Mouse (Mus musculus): ENCODE measurements around the gene Axin2. TPM values are rescaled to one million over a fixed set of nuclear protein-coding genes. Genes with fewer than 3 reads are reported as not detected.

Gene Axin2
- polyA plus RNA-seq, 1 experiment from 2014 or later: 2.6 TPM

DNA sequence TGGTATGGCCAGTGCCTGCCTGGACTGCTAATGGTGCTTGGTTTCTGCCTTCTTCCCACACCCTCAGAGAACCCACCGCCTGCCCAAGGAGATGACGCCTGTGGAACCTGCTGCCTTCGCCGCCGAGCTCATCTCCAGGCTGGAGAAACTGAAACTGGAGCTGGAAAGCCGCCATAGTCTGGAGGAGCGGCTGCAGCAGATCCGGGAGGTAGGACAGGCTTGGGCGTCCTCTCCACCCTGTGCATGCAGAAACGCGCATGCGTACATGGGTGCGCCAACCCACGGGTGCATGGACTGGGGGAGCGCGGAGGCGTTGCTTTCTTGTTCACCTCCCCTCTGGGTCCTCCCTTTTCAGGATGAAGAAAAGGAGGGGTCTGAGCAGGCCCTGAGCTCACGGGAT is 21.7 kb downstream of the Axin2 start:
- no peak overlapping the region for H3K27ac ChIP-seq (replicated peaks in 1 of 2; ENCODE audit: control insufficient read depth in 1 of 2, insufficient read depth in 1 of 2, low read depth in 2 of 2, low read length in 2 of 2)
- no peaks in the 10 kb centered on the region for H3K9me3 ChIP-seq (ENCODE audit: control insufficient read depth, low read length)
- no peaks in the 10 kb centered on the region; a peak in 1 of 4 replicates for H3K4me1 ChIP-seq (ENCODE audit: control insufficient read depth in 2 of 2, insufficient read depth in 2 of 2, low read length in 2 of 2)
- H3K9ac ChIP-seq (ENCODE audit: low read length): no peak overlapping the region
- ATAC-seq (ENCODE audit: insufficient number of reproducible peaks, insufficient read depth, low FRiP score, low read depth): no peak
- H3K4me3 ChIP-seq (ENCODE audit: control insufficient read depth in 1 of 2, insufficient read depth in 1 of 2, low read depth in 1 of 2, low read length in 2 of 2): no peak overlapping the region
- 88% methylated on average over 18 of the region's 18 CpGs for WGBS
- no peak overlapping the region for H3K4me2 ChIP-seq (ENCODE audit: low read length)
- no peaks in the 10 kb centered on the region for H3K27me3 ChIP-seq (ENCODE audit: control insufficient read depth, insufficient read depth, low read length)
- peaks cover 36% of the 10 kb centered on the region for H3K36me3 ChIP-seq (ENCODE audit: control insufficient read depth, insufficient read depth, low read length)

DNA sequence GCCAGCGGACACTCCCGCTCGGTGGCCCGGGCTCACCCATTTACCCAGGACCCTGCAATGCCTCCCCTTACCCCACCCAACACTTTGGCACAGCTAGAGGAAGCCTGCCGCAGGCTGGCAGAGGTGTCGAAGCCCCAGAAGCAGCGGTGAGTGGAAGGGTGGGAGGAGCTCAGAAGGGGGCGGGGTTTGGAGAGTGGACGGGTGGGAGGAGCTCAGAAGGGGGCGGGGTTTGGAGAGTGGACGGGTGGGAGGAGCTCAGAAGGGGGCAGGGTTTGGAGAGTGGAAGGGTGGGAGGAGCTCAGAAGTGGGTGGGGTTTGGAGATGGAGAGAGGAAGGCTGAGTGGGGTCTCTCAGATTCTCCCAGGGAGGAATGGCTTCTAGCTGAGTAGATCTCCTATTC is 23.6 kb downstream of the Axin2 start:
- H3K9ac ChIP-seq (ENCODE audit: low read length): no peak overlapping the region
- H3K4me1 ChIP-seq (ENCODE audit: control insufficient read depth in 2 of 2, insufficient read depth in 2 of 2, low read length in 2 of 2): no peaks in the 10 kb centered on the region
- H3K9me3 ChIP-seq (ENCODE audit: control insufficient read depth, low read length): no peaks in the 10 kb centered on the region
- peaks cover 38% of the 10 kb centered on the region for H3K36me3 ChIP-seq (ENCODE audit: control insufficient read depth, insufficient read depth, low read length)
- no peak overlapping the region for H3K4me3 ChIP-seq (ENCODE audit: control insufficient read depth in 1 of 2, insufficient read depth in 1 of 2, low read depth in 1 of 2, low read length in 2 of 2)
- WGBS: 82% methylated on average over 11 of the region's 11 CpGs
- no peak for ATAC-seq (ENCODE audit: insufficient number of reproducible peaks, insufficient read depth, low FRiP score, low read depth)
- no peak overlapping the region for H3K4me2 ChIP-seq (ENCODE audit: low read length)
- no peaks in the 10 kb centered on the region for H3K27me3 ChIP-seq (ENCODE audit: control insufficient read depth, insufficient read depth, low read length)
- no peak overlapping the region for H3K27ac ChIP-seq (replicated peaks in 1 of 2; ENCODE audit: control insufficient read depth in 1 of 2, insufficient read depth in 1 of 2, low read depth in 2 of 2, low read length in 2 of 2)

- 93% methylated on average over 9 of the region's 9 CpGs for WGBS
- no peak for ATAC-seq (ENCODE audit: insufficient number of reproducible peaks, insufficient read depth, low FRiP score, low read depth)
- H3K36me3 ChIP-seq (ENCODE audit: control insufficient read depth, insufficient read depth, low read length): peaks cover 47% of the 10 kb centered on the region
Measured at GRCm38 (mm10) chr11:108945666-108946065, 25.5 kb downstream of the Axin2 start.

GRCm38 (mm10) chr11:108947425-108948184 is 27.5 kb downstream of the Axin2 start:
- no peak overlapping the region for H3K4me2 ChIP-seq (ENCODE audit: low read length)

More at GRCm38 (mm10) chr11:108945666-108946065, 25.5 kb downstream of the Axin2 start:
- no peak overlapping the region for H3K9ac ChIP-seq (ENCODE audit: low read length)
- H3K4me1 ChIP-seq (ENCODE audit: control insufficient read depth in 2 of 2, insufficient read depth in 2 of 2, low read length in 2 of 2): no peaks in the 10 kb centered on the region
- H3K4me2 ChIP-seq (ENCODE audit: low read length): no peak overlapping the region
- H3K4me3 ChIP-seq (ENCODE audit: control insufficient read depth in 1 of 2, insufficient read depth in 1 of 2, low read depth in 1 of 2, low read length in 2 of 2): no peak overlapping the region
- no peaks in the 10 kb centered on the region for H3K27me3 ChIP-seq (ENCODE audit: control insufficient read depth, insufficient read depth, low read length)
- no peak overlapping the region for H3K27ac ChIP-seq (replicated peaks in 1 of 2; ENCODE audit: control insufficient read depth in 1 of 2, insufficient read depth in 1 of 2, low read depth in 2 of 2, low read length in 2 of 2)
- H3K9me3 ChIP-seq (ENCODE audit: control insufficient read depth, low read length): no peaks in the 10 kb centered on the region

GRCm38 (mm10) chr11:108948501-108948900 is 28.4 kb downstream of the Axin2 start:
- Histone ChIP-seq H3K9ac (ENCODE audit: low read length) (no peak overlapping the region), H3K36me3 (ENCODE audit: control insufficient read depth, insufficient read depth, low read length) (peaks cover 36% of the 10 kb centered on the region)
- 86% methylated on average over 7 of the region's 7 CpGs for WGBS

More at GRCm38 (mm10) chr11:108947425-108948184, 27.5 kb downstream of the Axin2 start:
- 71% methylated on average over 20 of the region's 20 CpGs for WGBS
- Histone ChIP-seq H3K36me3 (ENCODE audit: control insufficient read depth, insufficient read depth, low read length) (peaks cover 39% of the 10 kb centered on the region), H3K9me3 (ENCODE audit: control insufficient read depth, low read length) (no peaks in the 10 kb centered on the region), H3K4me1 (ENCODE audit: control insufficient read depth in 2 of 2, insufficient read depth in 2 of 2, low read length in 2 of 2) (peaks cover 0 to 5% of the 10 kb centered on the region in 2 experiments; a peak in 3 of 4 replicates), H3K9ac (ENCODE audit: low read length) (no peak overlapping the region), H3K4me3 (ENCODE audit: control insufficient read depth in 1 of 2, insufficient read depth in 1 of 2, low read depth in 1 of 2, low read length in 2 of 2) (no peak overlapping the region), H3K27me3 (ENCODE audit: control insufficient read depth, insufficient read depth, low read length) (no peaks in the 10 kb centered on the region), H3K27ac (replicated peaks in 1 of 2; ENCODE audit: control insufficient read depth in 1 of 2, insufficient read depth in 1 of 2, low read depth in 2 of 2, low read length in 2 of 2) (0 out of 4 replicates have a peak overlapping the region, but pooled peaks of 1 of the 2 experiments have one; percentile 17)
- ATAC-seq (ENCODE audit: insufficient number of reproducible peaks, insufficient read depth, low FRiP score, low read depth): no peak

DNA sequence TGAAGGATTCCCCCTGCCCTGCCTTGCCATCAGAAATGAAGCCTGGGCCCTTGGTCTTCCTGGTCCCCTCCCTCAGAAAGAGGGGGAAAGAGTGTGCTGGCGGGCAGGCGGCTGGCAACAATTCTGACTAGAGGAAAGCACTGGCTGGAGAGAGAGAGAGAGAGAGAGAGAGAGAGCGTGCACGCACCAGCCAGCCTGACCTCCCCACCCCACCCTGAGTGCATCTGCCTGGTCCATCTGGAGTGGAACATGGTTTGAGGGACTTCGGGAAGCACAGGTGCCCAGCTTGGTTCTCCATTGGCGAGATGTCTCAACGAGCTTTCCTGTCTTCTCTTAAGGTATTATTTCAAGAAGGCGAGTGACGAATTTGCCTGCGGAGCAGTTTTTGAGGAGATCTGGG is 28.8 kb downstream of the Axin2 start:
- Histone ChIP-seq H3K4me3 (ENCODE audit: control insufficient read depth in 1 of 2, insufficient read depth in 1 of 2, low read depth in 1 of 2, low read length in 2 of 2) (no peak overlapping the region), H3K9ac (ENCODE audit: low read length) (no peak overlapping the region), H3K27me3 (ENCODE audit: control insufficient read depth, insufficient read depth, low read length) (no peaks in the 10 kb centered on the region), H3K4me1 (ENCODE audit: control insufficient read depth in 2 of 2, insufficient read depth in 2 of 2, low read length in 2 of 2) (peaks cover 0 to 5% of the 10 kb centered on the region in 2 experiments; a peak in 3 of 4 replicates), H3K27ac (replicated peaks in 1 of 2; ENCODE audit: control insufficient read depth in 1 of 2, insufficient read depth in 1 of 2, low read depth in 2 of 2, low read length in 2 of 2) (no peak overlapping the region), H3K4me2 (ENCODE audit: low read length) (no peak overlapping the region), H3K36me3 (ENCODE audit: control insufficient read depth, insufficient read depth, low read length) (peaks cover 36% of the 10 kb centered on the region), H3K9me3 (ENCODE audit: control insufficient read depth, low read length) (no peaks in the 10 kb centered on the region)
- no peak for ATAC-seq (ENCODE audit: insufficient number of reproducible peaks, insufficient read depth, low FRiP score, low read depth)
- 89% methylated on average over 10 of the region's 10 CpGs for WGBS

More at GRCm38 (mm10) chr11:108948501-108948900, 28.4 kb downstream of the Axin2 start:
- Histone ChIP-seq H3K4me1 (ENCODE audit: control insufficient read depth in 2 of 2, insufficient read depth in 2 of 2, low read length in 2 of 2) (peaks cover 0 to 5% of the 10 kb centered on the region in 2 experiments; a peak in 3 of 4 replicates), H3K4me3 (ENCODE audit: control insufficient read depth in 1 of 2, insufficient read depth in 1 of 2, low read depth in 1 of 2, low read length in 2 of 2) (no peak overlapping the region), H3K27me3 (ENCODE audit: control insufficient read depth, insufficient read depth, low read length) (no peaks in the 10 kb centered on the region), H3K9me3 (ENCODE audit: control insufficient read depth, low read length) (no peaks in the 10 kb centered on the region), H3K27ac (replicated peaks in 1 of 2; ENCODE audit: control insufficient read depth in 1 of 2, insufficient read depth in 1 of 2, low read depth in 2 of 2, low read length in 2 of 2) (no peak overlapping the region), H3K4me2 (ENCODE audit: low read length) (no peak overlapping the region)
- no peak for ATAC-seq (ENCODE audit: insufficient number of reproducible peaks, insufficient read depth, low FRiP score, low read depth)

DNA sequence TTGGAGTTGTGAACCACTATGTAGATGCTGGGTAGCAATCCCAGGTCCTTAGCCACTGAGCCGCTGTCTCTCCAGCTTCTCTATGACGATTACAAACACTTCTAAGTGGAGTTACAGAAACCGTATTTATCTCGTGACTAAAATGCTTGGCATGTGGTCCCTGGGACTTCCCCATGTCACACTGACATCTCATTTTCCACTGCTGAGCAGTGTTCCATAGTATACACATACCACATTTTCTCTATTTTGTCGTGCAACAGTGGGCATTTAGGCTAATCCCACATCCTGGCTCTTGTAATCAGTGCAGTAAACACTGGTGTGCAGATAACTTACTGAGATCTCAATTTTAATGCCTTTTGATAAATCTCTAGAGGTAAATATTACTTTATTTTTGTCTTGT is 32.2 kb downstream of the Axin2 start:
- no peak overlapping the region for H3K27ac ChIP-seq (replicated peaks in 1 of 2; ENCODE audit: control insufficient read depth in 1 of 2, insufficient read depth in 1 of 2, low read depth in 2 of 2, low read length in 2 of 2)
- no peaks in the 10 kb centered on the region for H3K9me3 ChIP-seq (ENCODE audit: control insufficient read depth, low read length)
- no peak for ATAC-seq (ENCODE audit: insufficient number of reproducible peaks, insufficient read depth, low FRiP score, low read depth)
- H3K36me3 ChIP-seq (ENCODE audit: control insufficient read depth, insufficient read depth, low read length): 0 out of 2 replicates have a peak, but pooled peaks cover 12% of the 10 kb centered on the region
- peaks cover 0 to 5% of the 10 kb centered on the region in 2 experiments; a peak in 3 of 4 replicates for H3K4me1 ChIP-seq (ENCODE audit: control insufficient read depth in 2 of 2, insufficient read depth in 2 of 2, low read length in 2 of 2)
- H3K4me2 ChIP-seq (ENCODE audit: low read length): no peak overlapping the region
- no peak overlapping the region for H3K9ac ChIP-seq (ENCODE audit: low read length)
- WGBS: 21% methylated on average over 5 of the region's 5 CpGs
- H3K27me3 ChIP-seq (ENCODE audit: control insufficient read depth, insufficient read depth, low read length): no peaks in the 10 kb centered on the region
- no peak overlapping the region for H3K4me3 ChIP-seq (ENCODE audit: control insufficient read depth in 1 of 2, insufficient read depth in 1 of 2, low read depth in 1 of 2, low read length in 2 of 2)
